Mouse (Mus musculus) 3134 (cell line): ENCODE data around the gene Adprhl2.

Experiments used
- DNase-seq: peaks from one replicate; pipeline ENCODE4 v3.0.0-alpha.2; 2011; ENCODE audit warnings: low spot score; ENCODE audit not compliant: insufficient read length; ENCODE audit errors: extremely low read depth

Adprhl2 gene

DNA sequence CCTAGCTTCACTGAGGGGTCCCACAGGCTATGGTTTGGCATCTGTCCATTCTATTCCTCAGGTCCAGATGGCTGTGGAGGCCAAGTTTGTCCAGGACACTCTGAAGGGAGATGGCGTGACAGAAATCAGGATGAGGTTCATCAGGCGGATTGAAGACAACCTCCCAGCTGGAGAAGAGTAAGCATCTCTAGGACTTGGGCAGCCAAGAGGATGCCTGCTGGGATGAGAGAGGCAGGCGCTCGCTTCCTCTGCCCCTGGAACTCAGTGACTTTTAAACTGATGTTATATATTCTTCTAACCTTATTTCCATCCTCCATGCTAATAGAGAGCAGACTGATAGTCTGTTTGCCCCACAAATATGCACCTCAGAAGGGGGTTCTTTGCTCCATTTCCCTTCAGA, 46.4 kb downstream of the Adprhl2 start:
- no peak for DNase-seq

DNA sequence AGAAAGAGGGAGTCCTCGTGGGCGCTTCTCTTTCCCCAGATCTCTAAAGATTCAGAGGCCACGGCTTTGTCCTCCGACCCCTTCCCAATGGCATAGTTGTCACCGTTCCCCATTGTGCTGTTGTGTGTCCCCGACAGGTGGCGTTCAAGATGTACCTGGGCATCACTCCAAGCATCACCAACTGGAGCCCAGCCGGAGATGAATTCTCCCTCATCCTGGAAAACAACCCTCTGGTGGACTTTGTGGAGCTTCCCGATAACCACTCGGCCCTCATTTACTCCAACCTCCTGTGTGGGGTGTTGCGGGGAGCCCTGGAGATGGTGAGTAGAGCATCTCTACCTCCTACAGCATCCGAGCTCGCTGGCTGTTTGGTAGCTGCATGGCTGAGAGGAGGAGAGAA, 47.8 kb downstream of the Adprhl2 start:
- no peak for DNase-seq

DNA sequence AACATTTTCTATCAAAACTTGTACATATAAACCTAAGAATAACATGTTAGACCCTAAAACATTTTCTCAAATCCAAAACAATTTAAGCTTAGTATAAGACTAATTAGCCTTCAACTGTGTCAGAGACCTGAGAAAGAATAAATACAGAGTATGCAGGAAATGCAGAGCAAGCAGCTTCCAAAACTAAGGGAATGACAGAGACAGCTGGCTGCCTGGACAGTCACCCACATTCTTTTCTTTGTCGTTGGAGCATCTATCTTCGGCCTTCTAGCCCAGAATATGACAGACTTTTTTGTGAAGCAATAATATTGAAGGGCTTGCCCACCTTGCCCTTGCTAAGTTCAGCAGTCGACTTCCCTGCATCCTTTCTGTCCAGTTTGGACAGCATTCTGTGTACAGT, 52.2 kb downstream of the Adprhl2 start:
- no peak for DNase-seq
